Mouse (Mus musculus): ENCODE results near the gene Mrgpra9.

DNA sequence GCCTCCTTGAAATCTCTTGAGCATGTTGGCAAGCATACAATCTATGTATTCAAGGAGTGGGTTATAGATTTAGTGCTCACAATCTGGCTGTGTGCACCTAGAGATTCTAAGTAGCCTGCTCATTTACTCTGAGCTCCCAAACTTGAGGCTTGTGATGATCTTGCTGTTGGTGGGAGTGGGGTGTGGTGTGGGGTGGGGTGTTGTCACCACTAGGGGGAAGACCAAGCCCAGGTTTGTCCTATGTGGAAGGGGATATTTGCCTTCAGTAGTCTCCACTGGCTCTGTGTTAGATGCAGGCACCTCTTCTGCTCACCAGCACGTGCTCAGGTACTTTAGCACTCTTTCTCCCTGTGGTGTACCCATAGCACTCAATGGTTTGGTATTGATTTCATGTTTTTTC is 57.4 kb downstream of the Mrgpra9 start:
- TF ChIP-seq GATA1 (IDR thresholded peaks at IDR 0.05; ENCODE audit: low read length), result no peak
- TF ChIP-seq TAL1 (IDR thresholded peaks at IDR 0.05; ENCODE audit: low read length), result no peak
